Mouse (Mus musculus): ENCODE measurements around the gene Tubb2b. TPM values are rescaled to one million over a fixed set of nuclear protein-coding genes. Genes with fewer than 3 reads are reported as not detected.

Tubb2b gene
- not detected for polyA plus RNA-seq (2014; fragmentation: Illumina TruSeq; extraction: RNeasy Lipid Tissue Mini Kit (QIAGEN cat#74804); ENCODE audit: low read depth, low replicate concordance)

DNA sequence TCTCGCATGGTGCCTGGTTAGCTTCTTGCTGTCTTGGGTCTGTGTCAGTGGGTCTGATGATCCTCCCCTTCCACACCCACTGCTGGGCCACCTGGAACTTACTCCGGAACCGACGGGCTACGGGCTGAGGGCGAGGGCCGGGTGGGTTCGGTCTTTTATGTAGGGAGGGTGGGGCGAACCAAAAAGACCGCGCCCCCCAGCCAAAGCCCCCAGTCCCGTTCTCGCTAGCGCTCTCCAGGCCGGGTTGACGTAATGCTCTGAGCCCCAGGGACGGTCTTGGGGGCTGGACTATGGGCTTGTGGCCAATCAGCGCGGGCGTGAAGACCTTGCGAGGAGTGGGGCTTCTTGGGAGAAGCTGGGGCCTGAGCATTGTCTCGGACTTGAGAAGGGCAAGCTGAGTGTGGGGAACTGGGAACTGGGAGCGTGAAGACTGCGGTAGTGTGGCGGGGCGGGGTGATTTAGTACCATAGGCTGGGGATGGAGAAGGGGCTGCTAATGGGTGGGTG is at the start of gene Tubb2b:
TSS of gene Tubb2b (minus strand) at position 241 of the 506 bp plus-strand sequence.

GRCm38 (mm10) chr13:34162491-34163303 is 32.4 kb upstream of the Tubb2b start, which contains the start of gene Psmg4:
Gene Psmg4 (plus strand): TSS chr13:34162964.

GRCm38 (mm10) chr13:34077492-34078271 is 52.6 kb downstream of the Tubb2b start, which contains the start of gene Tubb2a:
Gene Tubb2a (minus strand): TSS chr13:34078007.

Other genes with a start within 250 kb of the Tubb2b start
- not detected for gene Serpinb6c, start 224.8 kb downstream of the Tubb2b start, polyA plus RNA-seq (2014; fragmentation: Illumina TruSeq; extraction: RNeasy Lipid Tissue Mini Kit (QIAGEN cat#74804); ENCODE audit: low read depth, low replicate concordance)
- gene Nqo2, start 165.8 kb downstream of the Tubb2b start, polyA plus RNA-seq (2014; fragmentation: Illumina TruSeq; extraction: RNeasy Lipid Tissue Mini Kit (QIAGEN cat#74804); ENCODE audit: low read depth, low replicate concordance), result 200 TPM
- gene Ripk1, start 128.1 kb downstream of the Tubb2b start, polyA plus RNA-seq (2014; fragmentation: Illumina TruSeq; extraction: RNeasy Lipid Tissue Mini Kit (QIAGEN cat#74804); ENCODE audit: low read depth, low replicate concordance), result 24.3 TPM
- 28.9 TPM for gene Serpinb6a, start 127.7 kb downstream of the Tubb2b start, polyA plus RNA-seq (2014; fragmentation: Illumina TruSeq; extraction: RNeasy Lipid Tissue Mini Kit (QIAGEN cat#74804); ENCODE audit: low read depth, low replicate concordance)
- gene Bphl, start 92.9 kb downstream of the Tubb2b start, polyA plus RNA-seq (2014; fragmentation: Illumina TruSeq; extraction: RNeasy Lipid Tissue Mini Kit (QIAGEN cat#74804); ENCODE audit: low read depth, low replicate concordance), result 225 TPM
- 19.4 TPM for gene Tubb2a, start 52.5 kb downstream of the Tubb2b start, polyA plus RNA-seq (2014; fragmentation: Illumina TruSeq; extraction: RNeasy Lipid Tissue Mini Kit (QIAGEN cat#74804); ENCODE audit: low read depth, low replicate concordance)
- gene Psmg4, start 32.5 kb upstream of the Tubb2b start, polyA plus RNA-seq (2014; fragmentation: Illumina TruSeq; extraction: RNeasy Lipid Tissue Mini Kit (QIAGEN cat#74804); ENCODE audit: low read depth, low replicate concordance), result 8.2 TPM
- 26.1 TPM for gene Slc22a23, start 214.7 kb upstream of the Tubb2b start, polyA plus RNA-seq (2014; fragmentation: Illumina TruSeq; extraction: RNeasy Lipid Tissue Mini Kit (QIAGEN cat#74804); ENCODE audit: low read depth, low replicate concordance)

All from liver, adult 10 weeks (tissue).